Mouse (Mus musculus) heart, adult 9 months (tissue): ENCODE measurements at regions not wholly inside any gene's neighbourhood (a gene's known extent, or its start where the extent isn't known, plus 50 kb on each side); places are given as distances from the start of the nearest gene placed in this dataset.
"Not testable (repeated sequence)": the region's sequence is repeated elsewhere in the genome, so short reads cannot be mapped to it uniquely, and the experiment has no call there.

Source experiments
- DNase-seq, 2 experiments: peaks; one replicate each; pipeline ENCODE4 v3.0.0; 2022; ENCODE audit warnings: low spot score in 2 of 2

DNA sequence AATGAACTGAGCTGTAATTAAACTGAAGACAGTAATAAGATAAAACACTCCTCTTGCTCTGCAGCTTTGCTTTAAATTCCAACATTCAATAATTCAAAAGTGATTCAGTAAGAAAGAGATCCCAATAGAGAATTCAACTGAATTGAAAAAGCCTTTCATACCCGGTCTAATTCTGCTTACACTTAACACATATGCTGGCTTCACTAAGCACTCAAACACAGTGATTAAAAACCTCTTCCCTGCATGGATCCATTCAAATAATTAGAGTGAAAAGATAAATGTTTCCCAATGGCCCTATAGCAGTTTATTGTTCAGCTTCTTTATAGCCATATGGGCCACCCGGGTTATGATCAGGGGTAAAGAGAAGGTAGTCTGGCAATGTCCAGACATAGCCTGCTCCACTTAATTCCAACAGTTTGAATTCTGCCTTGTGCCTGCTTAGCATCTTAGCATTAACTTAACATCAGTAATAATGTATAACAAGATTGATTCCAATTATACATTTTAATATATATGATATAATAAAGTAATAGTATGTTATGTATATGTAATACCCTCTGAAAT lies 659.9 kb upstream of the Kcnd2 start:
- DNase-seq = no peak

DNA sequence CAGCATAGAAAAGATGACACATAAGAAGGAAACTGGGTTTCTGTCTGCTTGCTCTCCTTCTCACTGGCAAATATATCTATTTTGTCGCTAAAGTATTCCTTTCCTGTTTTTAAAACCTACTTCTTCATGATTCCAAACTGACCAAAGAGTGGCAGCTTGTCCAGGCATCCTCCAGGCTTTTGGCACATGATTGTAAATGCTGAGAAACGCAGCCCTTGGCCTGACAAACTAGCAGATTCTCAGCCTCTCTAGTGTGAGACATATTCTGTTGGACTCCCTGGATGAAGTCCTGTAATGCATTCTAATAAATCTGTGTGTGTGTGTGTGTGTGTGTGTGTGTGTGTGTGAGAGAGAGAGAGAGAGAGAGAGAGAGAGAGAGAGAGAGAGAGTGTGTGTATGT lies 642.7 kb upstream of the Kcnd2 start:
- DNase-seq = no peak

DNA sequence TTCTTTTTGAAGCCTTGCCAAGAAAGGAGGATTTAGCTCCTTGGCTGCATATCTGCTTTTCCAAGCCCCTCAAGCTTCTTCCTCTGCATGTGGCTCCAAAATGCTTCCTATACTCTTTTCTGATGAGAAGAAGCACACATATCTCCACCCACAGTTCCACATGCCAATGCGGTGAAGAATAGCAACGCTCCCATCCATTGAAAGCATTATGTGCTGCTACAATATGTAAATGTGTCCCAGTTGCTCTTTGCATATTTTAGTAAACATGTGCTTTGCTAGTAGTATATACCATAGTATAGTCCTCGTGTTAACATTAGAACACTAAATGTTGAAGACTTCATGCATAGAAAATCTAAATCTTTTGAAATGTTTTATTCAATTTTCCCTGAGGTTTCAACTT lies 640.6 kb upstream of the Kcnd2 start:
- DNase-seq = no peak

DNA sequence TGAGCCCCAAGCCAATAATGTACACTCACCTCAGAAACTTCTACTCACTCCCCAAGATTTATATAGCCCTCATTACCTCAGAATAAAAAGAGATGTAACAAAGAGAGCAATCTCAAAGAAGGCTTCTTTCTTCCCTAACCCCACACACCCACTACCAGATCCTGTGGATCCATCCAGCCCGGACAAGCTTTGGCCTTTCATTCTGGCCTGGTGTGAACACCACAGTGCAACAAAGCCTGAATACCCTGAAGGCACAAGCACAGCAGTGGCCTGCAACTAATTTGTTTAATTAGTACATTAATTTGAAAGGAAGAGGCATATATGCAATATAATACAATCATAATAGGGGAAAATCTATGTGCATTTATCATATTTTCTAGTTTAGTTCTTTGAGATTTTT lies 616.5 kb upstream of the Kcnd2 start:
- DNase-seq = no peak

DNA sequence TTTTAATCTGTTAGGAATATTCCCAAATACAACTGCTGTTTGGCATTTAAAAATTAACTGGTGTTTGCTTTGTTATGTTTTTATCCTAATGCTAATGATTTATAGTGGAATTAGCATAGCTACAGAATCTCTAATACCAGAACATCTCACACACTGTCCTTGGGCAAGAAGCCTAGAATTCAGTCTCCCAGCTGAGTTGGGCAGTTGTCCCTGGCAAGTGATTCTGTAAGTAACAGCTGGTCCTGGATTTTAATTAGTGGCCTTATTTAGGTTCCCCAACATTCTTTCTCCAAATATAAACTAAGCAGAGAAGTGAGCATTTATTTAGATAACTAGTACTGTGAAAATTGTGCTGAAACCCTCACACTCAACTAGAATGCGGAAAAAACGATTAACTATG lies 611.1 kb upstream of the Kcnd2 start:
- DNase-seq = no peak

DNA sequence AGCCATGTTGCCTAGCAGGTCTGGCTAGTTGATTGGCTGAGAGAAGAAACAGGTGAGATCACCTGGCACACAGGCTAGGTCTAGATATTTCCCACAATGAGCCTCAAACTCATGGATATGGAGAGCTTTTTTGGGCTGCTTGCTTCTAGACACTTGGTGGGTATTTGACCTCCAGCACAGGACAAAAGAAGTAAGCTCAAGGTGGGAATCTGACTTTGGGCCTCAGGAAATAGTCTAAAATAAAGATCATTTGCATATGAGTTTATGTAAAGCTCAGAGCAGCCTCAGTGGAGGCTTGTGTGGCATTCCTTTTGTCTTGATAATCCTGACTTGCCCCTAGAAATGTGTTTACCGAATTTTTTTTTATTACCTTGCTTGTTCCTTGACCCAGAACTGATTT lies 594.8 kb upstream of the Kcnd2 start:
- no peak for DNase-seq

DNA sequence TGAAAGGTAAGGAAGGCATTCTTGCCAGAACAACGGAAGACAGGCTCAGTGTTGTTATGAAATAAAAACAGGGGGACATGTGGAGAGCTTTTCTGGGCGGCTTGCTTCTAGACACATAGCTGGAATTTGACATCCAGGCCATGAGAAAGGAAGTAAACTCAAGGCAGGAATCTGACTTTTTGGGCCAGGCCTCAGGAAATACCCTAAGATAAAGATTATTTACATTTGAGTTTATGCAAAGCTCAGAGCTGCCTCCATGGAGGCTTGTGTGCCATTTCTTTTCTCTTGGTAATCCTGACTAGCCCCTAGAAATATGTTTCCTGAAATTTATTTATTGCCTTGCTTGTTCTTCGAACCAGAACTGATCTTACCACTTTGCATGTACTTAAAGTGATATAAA lies 588.9 kb upstream of the Kcnd2 start:
- no peak for DNase-seq

DNA sequence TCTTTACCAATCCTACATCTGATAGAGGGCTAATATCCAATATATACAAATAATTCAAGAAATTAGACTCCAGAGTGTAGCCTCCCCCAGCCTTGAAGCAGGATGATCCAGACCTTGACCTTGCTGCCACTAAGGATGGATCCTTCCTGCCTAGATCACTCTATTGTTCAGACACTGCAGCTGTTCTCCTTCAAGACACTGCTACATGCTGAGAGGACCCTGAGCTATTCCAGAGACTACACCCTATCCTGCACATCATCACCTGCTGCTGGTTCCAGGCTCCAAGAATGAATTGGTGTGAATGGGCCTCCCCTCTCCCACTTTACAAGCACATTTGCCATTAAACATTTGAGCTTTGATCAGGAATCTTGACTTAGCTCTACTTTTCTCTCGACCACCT lies 588.2 kb upstream of the Kcnd2 start:
- no peak for DNase-seq

DNA sequence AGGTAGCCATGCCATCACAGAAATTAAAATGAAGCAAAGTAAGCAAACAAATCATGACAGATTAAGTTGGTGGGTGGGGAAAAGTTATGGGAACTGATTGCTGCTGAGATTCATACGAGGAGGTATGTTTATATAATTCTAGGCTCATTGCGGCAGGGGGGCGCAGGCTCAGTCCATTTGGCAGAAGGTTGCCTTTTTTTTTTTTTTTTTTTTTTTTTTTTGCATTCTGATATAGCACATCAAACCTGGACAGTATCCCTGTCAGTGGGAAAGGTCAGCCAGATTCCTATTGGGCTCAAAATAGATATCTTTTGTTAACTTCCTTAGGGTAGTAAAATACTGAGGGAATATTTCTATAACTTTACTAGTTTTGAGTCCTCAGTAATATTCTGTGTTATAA lies 575.0 kb upstream of the Kcnd2 start:
- no peak for DNase-seq

DNA sequence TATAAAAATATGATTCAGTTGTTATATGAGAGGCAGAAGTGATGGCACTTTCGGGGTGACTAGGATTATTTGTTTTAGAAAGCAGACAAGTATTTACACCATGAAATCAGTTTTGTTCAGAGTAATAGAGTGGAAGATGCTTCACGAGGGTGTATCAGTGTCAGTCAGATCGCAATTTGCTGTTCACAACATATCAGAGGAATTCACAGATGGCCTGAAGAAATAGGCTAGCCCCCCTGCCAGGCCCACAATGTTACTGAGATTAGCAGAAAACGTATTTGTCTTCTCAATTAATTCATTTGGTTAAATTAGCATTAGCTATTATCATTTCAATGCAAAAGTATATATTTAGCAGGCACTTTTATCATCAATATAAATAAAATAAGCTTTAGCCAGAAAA lies 573.9 kb upstream of the Kcnd2 start:
- no peak for DNase-seq

DNA sequence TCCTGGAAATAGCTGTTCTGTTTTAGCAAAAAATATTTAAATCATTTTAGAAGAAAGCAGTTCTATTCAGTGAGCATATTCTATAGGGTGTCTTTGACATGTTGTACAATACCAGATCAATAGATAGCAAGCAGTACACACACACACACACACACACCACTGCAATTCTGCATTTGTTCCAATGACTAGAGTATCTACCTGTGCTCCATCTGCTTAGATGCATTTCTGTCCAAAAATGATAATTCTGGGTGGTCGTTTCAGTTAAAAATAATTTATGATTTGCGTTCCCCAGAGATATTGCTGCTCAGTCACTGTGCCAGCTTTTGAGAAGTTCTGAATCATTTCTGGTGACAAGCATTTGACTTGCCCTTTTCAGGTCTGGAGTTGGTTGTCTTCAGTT lies 573.5 kb upstream of the Kcnd2 start:
- DNase-seq = no peak

DNA sequence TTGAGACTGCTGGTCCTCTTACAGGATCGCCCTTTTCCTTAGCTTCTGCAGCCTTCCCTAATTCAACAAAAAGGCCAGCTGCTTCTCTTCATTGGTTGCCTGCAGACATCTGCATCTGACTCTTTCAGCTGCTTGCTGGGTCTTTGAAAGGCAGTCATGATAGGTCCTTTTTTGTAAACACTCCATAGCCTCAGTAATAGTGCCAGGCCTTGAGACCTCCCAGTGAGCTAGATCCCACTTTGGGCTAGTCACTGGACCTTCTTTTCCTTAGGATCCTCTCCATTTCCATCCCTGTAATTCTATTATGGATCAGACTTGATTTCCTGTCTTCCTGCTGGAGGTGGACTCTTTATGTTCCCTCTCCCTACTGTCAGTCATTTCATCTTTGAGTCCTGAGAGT lies 558.3 kb upstream of the Kcnd2 start:
- no peak for DNase-seq

DNA sequence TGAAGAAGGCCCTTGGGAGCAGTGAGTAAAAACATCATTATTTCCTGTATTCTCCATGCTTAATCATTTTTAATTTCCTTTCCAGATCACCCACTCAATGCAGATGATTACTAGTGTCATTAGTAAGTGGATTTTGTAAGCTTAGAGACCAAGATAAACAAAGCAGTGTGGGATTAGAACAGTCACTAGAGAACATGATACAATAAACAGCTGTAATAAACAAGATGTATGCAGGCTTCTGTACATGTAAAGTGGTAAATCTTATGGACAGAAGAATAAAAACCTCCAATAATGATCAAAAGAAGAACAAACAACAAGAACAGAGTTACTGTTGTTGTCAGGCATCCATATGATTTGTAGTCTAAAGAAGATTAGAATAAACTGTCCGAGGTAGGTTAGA lies 542.1 kb upstream of the Kcnd2 start:
- DNase-seq = no peak

DNA sequence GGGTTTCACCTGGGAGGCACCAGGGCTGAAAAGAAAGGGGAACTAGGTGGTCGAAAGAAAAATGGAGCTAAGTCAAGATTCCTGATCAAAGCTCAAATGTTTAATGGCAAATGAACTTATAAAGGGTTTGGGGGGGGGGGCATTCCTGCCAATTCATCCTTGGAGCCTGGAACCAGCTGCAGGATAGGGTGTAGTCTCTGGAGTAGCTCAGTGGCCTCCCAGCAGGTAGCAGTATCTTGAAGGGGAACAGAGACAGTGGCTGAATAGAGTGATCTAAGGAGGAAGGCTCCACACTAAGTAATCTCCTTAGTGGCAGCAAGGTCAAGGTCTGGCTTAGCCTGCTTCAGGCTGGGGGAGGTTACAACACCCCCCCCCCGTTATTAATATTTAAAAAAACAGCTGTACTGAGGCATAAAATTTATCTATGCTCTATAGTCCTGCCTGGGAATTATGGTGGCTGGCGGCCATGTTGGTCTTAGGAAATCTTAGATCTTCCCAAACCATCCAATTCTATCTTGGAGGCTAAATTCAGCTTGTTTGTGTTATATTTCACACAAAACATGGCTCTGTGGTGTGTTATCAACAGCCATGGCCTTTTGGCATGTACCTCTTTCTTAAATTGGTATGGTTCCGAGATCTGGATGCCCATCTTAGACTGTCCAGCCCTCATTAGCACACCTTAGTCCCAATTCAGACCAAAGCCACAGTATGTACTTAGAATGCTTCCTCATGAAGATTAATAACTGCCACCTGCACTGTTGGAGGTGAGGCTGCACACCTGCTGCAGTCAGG lies 528.7 kb upstream of the Kcnd2 start:
- DNase-seq = not testable (repeated sequence)

DNA sequence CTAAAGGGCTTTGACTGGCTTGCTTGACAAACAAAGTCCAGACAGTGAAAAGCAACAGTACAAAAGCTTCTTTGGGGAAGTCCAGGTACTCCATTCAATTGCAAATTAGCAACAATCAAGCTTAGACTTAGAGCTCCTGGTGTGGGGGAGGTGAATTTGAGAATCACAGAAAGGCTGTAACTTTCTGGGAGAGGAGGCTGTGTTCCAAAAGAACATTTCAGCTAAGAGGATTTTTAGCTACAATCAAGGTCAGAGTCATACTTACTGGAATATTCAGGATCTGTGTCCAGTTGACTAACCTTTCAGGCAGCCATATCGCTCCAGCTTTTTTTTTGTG lies 528.1 kb upstream of the Kcnd2 start:
- not testable (repeated sequence) for DNase-seq

DNA sequence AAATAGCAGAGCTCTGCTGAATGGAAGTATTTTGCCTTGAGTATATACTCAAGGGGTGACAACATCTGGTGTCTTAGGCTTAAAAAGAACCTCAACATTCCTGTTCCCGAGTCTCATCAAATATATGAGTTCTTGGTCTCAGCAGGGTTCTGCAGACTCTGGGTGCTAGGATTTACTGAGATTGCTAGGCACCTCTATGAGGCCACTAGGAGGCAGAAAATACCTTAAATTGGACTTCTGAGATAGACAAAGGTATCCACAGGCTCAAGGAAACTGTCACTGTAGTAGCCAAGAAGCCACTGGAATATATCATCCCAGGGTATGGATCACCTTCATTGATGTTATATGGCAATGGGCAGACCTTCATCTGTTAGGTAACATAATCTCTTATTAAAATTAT lies 489.4 kb upstream of the Kcnd2 start:
- no peak for DNase-seq

DNA sequence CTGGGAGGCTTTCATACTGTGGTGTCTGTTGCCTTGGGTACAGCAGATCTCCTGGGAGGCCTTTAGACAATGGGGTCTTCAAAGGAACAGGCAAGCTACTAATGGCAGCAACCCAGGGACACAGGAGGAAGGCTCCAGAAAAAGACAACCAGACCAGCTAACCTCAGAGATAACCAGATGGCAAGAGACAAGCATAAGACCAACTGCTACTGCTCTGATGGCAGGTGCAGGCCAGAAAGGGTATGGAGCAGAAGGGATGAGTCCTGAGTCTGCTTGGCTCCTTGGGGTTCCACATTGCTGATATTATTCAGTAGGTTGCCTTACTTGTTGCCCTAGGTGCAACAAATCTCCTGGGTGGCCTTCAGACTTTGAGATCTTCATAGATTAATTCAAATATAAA lies 476.2 kb upstream of the Kcnd2 start:
- no peak for DNase-seq

DNA sequence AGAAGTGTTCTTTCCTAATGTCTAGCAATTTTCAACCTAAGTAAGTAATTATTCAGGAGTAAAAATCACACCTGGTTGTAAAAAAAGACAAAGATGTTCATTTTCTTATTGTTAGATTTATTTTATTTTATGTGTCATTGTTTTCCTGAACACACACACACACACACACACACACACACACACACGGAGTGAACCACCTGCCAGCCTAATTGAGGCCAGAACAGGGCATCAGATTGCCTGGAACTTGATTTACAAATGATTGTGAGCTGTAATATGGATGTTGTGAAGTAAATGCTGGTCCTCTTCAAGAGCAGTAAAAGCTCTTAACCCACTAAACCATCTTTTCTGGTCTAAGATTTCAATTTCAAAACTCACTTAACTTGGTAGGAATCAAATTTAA lies 474.9 kb upstream of the Kcnd2 start:
- no peak for DNase-seq

DNA sequence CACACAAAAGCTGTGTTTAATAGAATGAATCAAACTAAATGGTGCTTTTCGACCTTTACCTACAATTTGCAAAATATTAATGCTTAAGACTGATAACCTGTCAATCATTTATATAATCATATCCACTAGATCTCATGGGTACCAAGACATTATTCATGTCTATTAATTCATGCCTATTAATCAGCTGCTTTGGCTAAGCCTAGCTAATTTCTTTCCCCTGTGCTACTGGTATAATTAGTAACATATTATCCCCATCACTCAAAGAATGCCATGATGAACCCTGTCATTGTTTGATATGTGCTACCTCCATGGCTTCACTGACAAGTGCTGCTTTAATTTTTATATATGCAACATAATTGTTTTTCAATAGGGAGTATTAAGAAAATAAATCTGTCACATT lies 474.1 kb upstream of the Kcnd2 start:
- no peak for DNase-seq

DNA sequence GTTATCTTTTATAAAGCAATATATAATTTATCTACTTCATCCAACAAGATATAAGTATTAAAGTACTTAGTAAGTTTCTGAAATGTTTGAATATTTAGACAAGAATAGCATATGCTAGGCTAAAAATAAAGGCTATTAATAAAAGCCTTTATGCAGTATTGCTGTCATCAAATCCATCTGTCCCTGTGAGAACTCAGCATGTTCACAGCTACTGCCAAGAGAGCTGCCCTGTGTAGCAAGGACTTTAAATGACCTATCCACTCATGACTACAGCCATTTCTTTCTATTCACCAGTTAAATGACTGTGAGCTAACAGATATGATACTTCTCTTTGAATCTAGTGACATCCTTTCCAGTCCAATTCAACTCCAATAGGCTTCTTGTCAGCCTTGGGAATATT lies 458.1 kb upstream of the Kcnd2 start:
- DNase-seq = peak; percentile 8 to 19

DNA sequence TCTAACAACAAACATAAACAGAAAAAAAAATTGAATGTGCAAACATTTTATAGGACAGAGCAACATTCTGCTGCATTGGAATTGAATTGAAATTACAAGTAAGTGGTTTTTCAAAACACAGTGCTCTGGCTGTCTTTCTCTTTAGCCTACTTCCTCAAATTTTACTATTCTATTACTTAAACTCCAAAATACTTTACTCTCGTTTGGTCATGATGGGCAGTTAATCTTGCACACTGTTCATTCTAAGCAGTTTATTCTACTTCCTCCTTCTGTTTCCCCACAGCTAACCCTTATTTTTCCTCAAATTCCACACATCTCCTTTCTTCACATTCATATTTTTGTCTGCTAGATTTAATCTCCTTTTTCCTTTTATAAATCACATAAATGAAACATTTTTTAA lies 454.0 kb upstream of the Kcnd2 start:
- DNase-seq = no peak

DNA sequence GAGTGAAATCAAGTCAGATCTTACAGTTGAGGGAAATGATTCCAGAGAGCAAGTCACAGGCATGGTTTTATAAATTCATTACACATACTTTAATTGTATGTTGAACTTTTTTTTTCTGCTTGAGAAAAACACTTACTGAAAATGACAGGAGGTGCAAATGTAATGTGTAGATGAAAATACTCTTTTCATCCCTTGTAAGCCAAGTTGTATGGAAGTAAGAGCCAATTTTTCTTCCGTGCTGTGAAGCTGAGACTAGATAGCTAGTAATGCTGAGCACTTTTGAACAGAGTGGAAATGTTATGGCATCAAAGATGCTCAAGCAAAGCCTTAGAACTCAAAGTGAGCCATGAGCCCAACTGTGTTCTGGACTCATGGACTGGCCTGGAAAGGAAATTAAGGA lies 439.4 kb upstream of the Kcnd2 start:
- no peak for DNase-seq
